Mouse (Mus musculus): Measurements from ENCODE around the gene Tecta.

- TF ChIP-seq ZC3H11A (IDR thresholded peaks at IDR 0.05; ENCODE audit: borderline replicate concordance, low read depth, low read length) (no peak), HCFC1 (IDR thresholded peaks at IDR 0.05; ENCODE audit: borderline replicate concordance, insufficient read depth, low read length) (no peak), MAFK (IDR thresholded peaks at IDR 0.05; ENCODE audit: insufficient read depth, low read depth, low read length) (no peak), ZNF384 (IDR thresholded peaks at IDR 0.05; ENCODE audit: low read depth, low read length) (no peak), CHD2 (IDR thresholded peaks at IDR 0.05; ENCODE audit: low read depth, low read length) (no peak)
Observed at GRCm38 (mm10) chr9:42449043-42449442, 49.3 kb upstream of the Tecta start.
